Mouse (Mus musculus): ENCODE results near the gene Gm8094.
"Not testable (repeated sequence)": the region's sequence is repeated elsewhere in the genome, so short reads cannot be mapped to it uniquely, and the experiment has no call there.

Gene Gm8094

DNA sequence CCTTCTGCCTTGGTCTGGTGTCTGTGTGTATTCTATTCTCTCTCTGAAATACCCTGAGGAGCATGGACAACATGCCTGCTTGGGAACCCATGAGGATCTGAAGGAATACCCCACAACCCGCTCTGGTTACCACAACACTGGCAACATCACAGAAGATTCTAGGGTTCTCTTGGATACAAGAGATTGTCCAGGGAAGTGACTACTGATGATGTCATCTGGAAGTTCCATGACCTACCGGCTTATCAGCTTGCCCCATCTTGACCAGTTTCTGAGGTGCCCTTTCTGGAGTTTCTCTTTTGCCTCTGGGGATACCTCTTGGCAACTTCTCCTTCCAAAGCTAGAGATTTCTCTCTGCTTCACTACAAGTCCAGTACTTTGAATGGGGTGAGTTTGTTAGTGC, at the start of gene Gm8094:
TSS of gene Gm8094 (minus strand) at position 101 of the 400 bp plus-strand sequence.
- DNase-seq (ENCODE audit: low spot score): not testable (repeated sequence)

DNA sequence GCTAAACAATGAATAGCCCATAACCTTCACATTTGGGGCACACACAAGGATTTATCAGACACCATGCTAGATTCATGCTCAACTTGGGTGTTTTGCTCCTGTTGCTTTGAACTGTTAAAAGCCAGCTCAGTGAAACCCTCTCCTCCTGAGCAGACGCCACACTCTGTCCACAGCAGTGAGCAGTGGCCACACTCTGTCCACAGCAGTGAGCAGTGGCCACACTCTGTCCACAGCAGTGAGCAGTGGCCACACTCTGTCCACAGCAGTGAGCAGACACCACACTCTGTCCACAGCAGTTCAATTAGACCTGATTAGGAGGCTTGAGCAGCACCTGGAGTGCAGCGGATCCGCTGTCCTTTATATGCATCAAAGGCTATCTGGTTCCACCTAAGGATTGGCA, 43.2 kb upstream of the Gm8094 start:
- not testable (repeated sequence) for DNase-seq (ENCODE audit: low spot score)

DNA sequence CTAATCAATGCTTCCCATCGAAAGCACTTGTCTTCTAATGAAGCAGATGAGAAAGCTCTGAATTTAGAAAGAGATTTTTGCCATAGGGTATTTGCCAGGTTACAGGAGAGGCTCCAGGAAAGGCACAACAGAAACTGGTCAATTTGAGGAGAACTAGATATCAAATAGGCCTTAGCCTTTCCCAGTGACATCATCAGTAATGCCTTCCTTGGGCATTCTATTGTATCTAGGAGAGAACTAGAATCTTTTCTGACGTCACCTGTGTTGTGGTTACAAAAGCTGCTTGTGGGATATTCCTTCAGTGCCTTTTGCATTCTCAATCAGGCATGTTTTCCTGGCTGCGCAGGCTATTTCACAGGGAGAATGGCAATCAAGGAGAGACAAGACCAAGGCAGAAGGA, 23.9 kb upstream of the Gm8094 start, which contains the start of gene Gm8104:
TSS of gene Gm8104 (plus strand) at position 301 of the 400 bp plus-strand sequence.
- not testable (repeated sequence) for DNase-seq (ENCODE audit: low spot score)

DNA sequence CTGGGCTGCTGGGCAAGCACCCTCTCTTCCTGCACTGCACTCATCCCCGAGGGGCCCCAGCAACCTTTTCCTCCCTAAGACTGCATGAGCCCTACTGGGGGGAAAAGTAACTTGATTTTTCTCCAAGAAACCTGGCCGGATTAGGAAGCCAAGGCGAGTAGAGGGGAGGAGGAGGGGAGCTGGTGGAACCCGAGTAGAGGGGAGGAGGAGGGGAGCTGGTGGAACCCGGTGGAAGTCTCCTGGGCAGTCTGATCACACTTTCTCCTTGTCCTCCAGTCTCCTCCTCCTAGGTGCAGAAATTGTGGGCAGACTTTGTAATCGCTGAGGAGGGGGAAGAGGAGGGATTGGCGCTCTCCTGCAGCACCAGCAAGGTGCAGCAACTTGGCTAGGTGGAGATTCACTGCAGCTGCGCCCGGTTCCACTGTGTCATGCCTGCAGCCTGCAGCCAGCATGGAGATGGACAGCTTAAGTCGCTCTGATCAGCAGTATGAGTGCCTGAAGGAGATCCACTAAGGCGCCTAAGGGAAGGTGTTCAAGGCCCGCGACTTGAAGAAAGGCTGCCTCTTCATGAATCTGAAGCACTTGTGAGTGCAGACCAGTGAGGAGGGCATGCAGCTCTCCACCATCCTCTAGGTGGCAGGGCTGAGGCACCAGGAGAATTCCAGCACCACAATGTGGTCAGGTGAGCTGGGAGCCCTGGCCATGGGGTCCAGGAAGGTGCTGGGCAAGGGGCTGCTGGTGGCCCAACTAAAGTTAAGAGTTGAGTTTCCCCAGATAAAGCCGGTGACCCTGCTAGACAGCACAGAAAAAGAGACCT, 12.9 kb upstream of the Gm8094 start:
- not testable (repeated sequence) for DNase-seq (ENCODE audit: low spot score)

DNA sequence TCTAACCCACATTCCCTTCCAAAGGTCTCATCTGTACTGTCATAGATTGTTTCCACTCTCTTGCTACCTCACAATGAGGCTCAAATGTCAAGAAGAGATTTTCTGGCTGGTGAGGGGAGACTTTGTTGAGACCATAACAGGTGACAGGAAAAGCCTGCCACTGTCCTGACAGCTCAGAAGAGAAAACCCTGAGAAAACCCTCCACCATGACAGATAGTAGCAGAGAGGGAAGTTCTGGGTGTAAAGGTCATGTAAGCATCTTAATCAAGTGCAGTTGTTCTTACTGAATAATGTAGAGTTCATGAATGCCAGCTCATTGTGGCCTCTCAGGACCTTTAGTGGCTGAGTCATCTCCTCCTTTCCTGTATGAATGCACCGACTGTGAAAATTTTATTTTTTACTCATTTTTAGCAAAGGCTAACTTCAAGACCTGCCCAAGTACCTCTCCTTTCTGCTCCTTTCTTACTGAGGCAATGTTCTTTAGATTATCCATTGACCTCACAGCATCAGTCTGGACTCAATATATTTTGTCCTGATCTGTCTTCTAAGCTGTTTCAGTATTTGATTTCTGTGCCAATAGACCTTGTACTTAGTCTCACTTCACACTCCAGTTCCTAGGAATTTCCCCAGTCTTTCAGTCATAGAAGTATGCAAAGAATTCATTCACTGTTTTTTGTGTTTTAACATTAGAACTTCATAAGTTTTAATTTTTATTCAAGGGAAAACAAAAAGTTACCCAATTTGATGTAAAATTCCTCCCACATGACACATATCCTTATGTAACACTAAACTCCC, 8.7 kb upstream of the Gm8094 start:
- not testable (repeated sequence) for DNase-seq (ENCODE audit: low spot score)

DNA sequence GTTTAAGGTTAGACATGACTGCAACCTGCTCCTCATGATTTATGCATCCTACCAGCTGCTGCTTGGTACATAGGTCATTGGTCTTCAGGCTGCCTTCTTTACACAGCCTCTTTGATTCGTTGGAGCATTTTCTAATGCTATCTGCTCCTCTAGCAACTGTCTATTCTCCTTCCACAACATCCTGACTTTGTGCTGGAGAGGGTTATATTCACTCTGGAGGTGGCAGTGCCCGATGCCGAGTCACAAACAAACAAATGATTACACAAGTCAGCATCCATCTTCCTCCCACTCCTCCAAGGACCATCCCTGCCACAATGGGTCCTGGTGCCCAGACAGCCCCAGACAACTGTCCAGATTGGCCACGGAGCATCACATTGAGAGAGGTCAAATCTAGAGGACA, 16.3 kb downstream of the Gm8094 start:
- DNase-seq (ENCODE audit: low spot score): not testable (repeated sequence)

DNA sequence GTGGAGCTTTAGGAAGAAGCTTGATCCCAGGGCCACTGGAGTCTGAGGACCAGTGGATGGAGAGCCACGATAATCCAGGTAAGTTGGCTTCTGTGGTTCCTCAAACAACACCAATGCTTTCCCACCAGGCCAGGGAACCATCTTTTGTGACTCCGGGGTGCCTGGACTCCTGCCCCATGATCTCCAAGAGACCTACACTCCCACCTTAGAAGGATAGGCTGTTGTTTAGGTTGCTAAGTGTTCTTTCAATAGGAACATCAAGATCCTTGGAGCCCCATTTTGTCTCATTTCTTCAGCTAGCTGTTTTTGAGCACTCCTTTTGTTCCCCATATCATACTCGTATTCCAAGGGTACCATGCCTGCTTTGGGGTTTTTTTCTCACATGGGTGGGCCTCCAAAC, 18.4 kb downstream of the Gm8094 start:
- not testable (repeated sequence) for DNase-seq (ENCODE audit: low spot score)
